Mouse (Mus musculus): ENCODE measurements around the gene Wfdc6a. TPM values are rescaled to one million over a fixed set of nuclear protein-coding genes. Genes with fewer than 3 reads are reported as not detected.

Wfdc6a gene
- total and polyA plus RNA-seq, 2 experiments = 0.11 TPM; not detected in 1

DNA sequence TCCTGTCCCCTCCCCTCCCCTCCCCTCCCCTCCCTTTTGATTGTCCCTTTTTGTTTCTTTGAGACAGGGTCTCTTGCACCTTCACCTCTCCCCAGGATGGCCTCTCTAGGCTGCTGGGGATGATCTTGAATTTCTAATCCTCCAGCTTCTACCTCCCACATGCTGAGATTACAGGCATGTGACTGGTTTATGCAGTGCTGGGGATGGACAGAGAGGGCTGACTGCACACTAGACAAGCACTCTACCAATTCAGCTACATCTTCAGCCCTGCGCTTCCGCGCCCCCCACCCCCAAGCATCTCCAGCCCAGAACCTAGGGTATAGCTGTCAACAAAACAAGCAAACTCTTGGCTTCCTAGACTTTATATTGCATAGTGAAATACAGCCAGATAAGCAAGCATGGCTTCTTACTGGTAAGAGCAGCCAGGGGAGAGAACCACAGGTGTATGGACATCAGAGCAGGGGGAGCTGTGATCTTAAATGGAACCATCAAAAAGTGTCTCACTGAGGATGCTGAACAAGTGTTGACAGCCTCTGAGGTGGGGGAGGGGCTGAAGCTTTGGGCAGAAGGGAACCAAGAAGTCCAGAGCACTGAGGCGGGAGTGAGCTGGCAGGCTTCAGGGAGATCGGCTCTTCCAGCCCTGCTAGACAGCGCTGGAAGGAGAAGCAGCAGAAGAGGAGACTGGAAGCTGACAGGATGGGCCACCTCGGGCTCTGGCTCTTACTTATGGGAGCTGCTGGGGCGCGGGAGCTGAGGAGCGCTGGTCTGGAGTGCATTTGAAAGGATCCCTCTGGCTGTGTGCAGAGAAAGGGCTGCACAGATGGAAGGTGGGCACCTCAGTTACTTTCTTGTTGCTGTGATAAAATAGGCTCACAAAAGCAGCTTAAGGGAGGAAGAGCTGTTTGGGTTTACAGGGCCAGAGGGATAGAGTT is 35.0 kb downstream of the Wfdc6a start:
- H3K4me3 ChIP-seq (ENCODE audit: insufficient read depth, low read depth, low read length) = no peak overlapping the region
- peaks cover 6% of the 10 kb centered on the region; the same call in 1 of the 2 replicates for H3K27me3 ChIP-seq (ENCODE audit: control insufficient read depth, insufficient read depth, low read length)
- H3K4me1 ChIP-seq (ENCODE audit: control insufficient read depth, insufficient read depth, low read length) = no peaks in the 10 kb centered on the region
- no peak overlapping the region for H3K27ac ChIP-seq (replicated peaks; ENCODE audit: insufficient read depth, low read depth, low read length)
- DNase-seq (ENCODE audit: extremely low read depth, low read depth, low spot score) = no peak
- TF ChIP-seq CTCF (IDR thresholded peaks at IDR 0.05; ENCODE audit: low read depth, low read length) = no peak
- TF ChIP-seq POLR2A (IDR thresholded peaks at IDR 0.05; ENCODE audit: extremely low read depth, insufficient read depth, low read length) = no peak
- H3K36me3 ChIP-seq (ENCODE audit: control insufficient read depth, insufficient read depth, low read length) = no peaks in the 10 kb centered on the region
- WGBS = 29% methylated on average over 10 of the region's 10 CpGs
- no peak overlapping the region for H3K9ac ChIP-seq (ENCODE audit: low read depth, low read length)
- H3K79me2 ChIP-seq (ENCODE audit: control insufficient read depth, insufficient read depth, low read length) = no peaks in the 10 kb centered on the region

GRCm38 (mm10) chr2:164549338-164549737 is 35.9 kb downstream of the Wfdc6a start:
- H3K9ac ChIP-seq (ENCODE audit: low read depth, low read length) = no peak overlapping the region
- no peak for TF ChIP-seq CTCF (IDR thresholded peaks at IDR 0.05; ENCODE audit: low read depth, low read length)
- no peak for TF ChIP-seq POLR2A (IDR thresholded peaks at IDR 0.05; ENCODE audit: extremely low read depth, insufficient read depth, low read length)
- DNase-seq (ENCODE audit: extremely low read depth, low read depth, low spot score) = no peak
- H3K27me3 ChIP-seq (ENCODE audit: control insufficient read depth, insufficient read depth, low read length) = peaks cover 6% of the 10 kb centered on the region; the same call in 1 of the 2 replicates
- no peaks in the 10 kb centered on the region for H3K79me2 ChIP-seq (ENCODE audit: control insufficient read depth, insufficient read depth, low read length)
- H3K27ac ChIP-seq (replicated peaks; ENCODE audit: insufficient read depth, low read depth, low read length) = no peak overlapping the region
- no peaks in the 10 kb centered on the region for H3K4me1 ChIP-seq (ENCODE audit: control insufficient read depth, insufficient read depth, low read length)
- H3K36me3 ChIP-seq (ENCODE audit: control insufficient read depth, insufficient read depth, low read length) = no peaks in the 10 kb centered on the region
- 40% methylated on average over 4 of the region's 4 CpGs for WGBS
- no peak overlapping the region for H3K4me3 ChIP-seq (ENCODE audit: insufficient read depth, low read depth, low read length)

- H3K79me2 ChIP-seq (ENCODE audit: control insufficient read depth, insufficient read depth, low read length) = no peaks in the 10 kb centered on the region
- DNase-seq (ENCODE audit: extremely low read depth, low read depth, low spot score) = no peak
- 40% methylated on average over 5 of the region's 5 CpGs for WGBS
- TF ChIP-seq CTCF (IDR thresholded peaks at IDR 0.05; ENCODE audit: low read depth, low read length) (no peak), POLR2A (IDR thresholded peaks at IDR 0.05; ENCODE audit: extremely low read depth, insufficient read depth, low read length) (no peak)
- no peaks in the 10 kb centered on the region for H3K36me3 ChIP-seq (ENCODE audit: control insufficient read depth, insufficient read depth, low read length)
- no peaks in the 10 kb centered on the region for H3K4me1 ChIP-seq (ENCODE audit: control insufficient read depth, insufficient read depth, low read length)
- no peak overlapping the region for H3K9ac ChIP-seq (ENCODE audit: low read depth, low read length)
- peaks cover 5% of the 10 kb centered on the region; the same call in 1 of the 2 replicates for H3K27me3 ChIP-seq (ENCODE audit: control insufficient read depth, insufficient read depth, low read length)
- H3K27ac ChIP-seq (replicated peaks; ENCODE audit: insufficient read depth, low read depth, low read length) = no peak overlapping the region
- no peak overlapping the region for H3K4me3 ChIP-seq (ENCODE audit: insufficient read depth, low read depth, low read length)
Measured at GRCm38 (mm10) chr2:164544454-164545097, 40.7 kb downstream of the Wfdc6a start.

- 78% methylated on average over 2 of the region's 2 CpGs for WGBS
- no peak for DNase-seq (ENCODE audit: extremely low read depth, low read depth, low spot score)
- H3K4me3 ChIP-seq (ENCODE audit: insufficient read depth, low read depth, low read length) = no peak overlapping the region
- no peaks in the 10 kb centered on the region for H3K4me1 ChIP-seq (ENCODE audit: control insufficient read depth, insufficient read depth, low read length)
- H3K9ac ChIP-seq (ENCODE audit: low read depth, low read length) = no peak overlapping the region
- H3K27me3 ChIP-seq (ENCODE audit: control insufficient read depth, insufficient read depth, low read length) = peaks cover 5% of the 10 kb centered on the region; the same call in 1 of the 2 replicates
- no peaks in the 10 kb centered on the region for H3K36me3 ChIP-seq (ENCODE audit: control insufficient read depth, insufficient read depth, low read length)
- TF ChIP-seq CTCF (IDR thresholded peaks at IDR 0.05; ENCODE audit: low read depth, low read length) (no peak), POLR2A (IDR thresholded peaks at IDR 0.05; ENCODE audit: extremely low read depth, insufficient read depth, low read length) (no peak)
- H3K27ac ChIP-seq (replicated peaks; ENCODE audit: insufficient read depth, low read depth, low read length) = no peak overlapping the region
- no peaks in the 10 kb centered on the region for H3K79me2 ChIP-seq (ENCODE audit: control insufficient read depth, insufficient read depth, low read length)
Measured at GRCm38 (mm10) chr2:164543745-164544144, 41.5 kb downstream of the Wfdc6a start.

DNA sequence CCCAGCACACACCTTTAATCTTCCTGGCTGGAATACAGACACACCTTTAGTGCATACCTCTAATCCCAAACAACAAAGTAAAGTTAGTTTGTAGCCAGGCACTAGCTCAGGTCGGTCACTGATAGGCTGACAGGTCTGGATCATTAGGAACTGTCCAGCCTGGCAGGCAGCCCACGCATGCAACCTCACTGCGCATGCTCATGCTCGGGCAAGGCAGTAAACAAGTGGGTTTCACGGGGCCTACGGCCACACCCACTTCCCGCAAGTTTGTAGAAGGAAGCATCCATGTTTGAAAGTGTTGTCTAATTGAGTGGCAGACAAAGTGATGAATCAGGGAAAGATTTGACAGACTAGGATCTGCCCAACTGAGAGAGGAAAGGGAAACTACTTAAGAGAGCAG is 42.6 kb downstream of the Wfdc6a start:
- H3K36me3 ChIP-seq (ENCODE audit: control insufficient read depth, insufficient read depth, low read length) = no peaks in the 10 kb centered on the region
- H3K79me2 ChIP-seq (ENCODE audit: control insufficient read depth, insufficient read depth, low read length) = no peaks in the 10 kb centered on the region
- no peak overlapping the region for H3K4me3 ChIP-seq (ENCODE audit: insufficient read depth, low read depth, low read length)
- 83% methylated on average over 7 of the region's 7 CpGs for WGBS
- DNase-seq (ENCODE audit: extremely low read depth, low read depth, low spot score) = no peak
- H3K9ac ChIP-seq (ENCODE audit: low read depth, low read length) = no peak overlapping the region
- no peak overlapping the region for H3K27ac ChIP-seq (replicated peaks; ENCODE audit: insufficient read depth, low read depth, low read length)
- TF ChIP-seq CTCF (IDR thresholded peaks at IDR 0.05; ENCODE audit: low read depth, low read length) (no peak), POLR2A (IDR thresholded peaks at IDR 0.05; ENCODE audit: extremely low read depth, insufficient read depth, low read length) (no peak)
- no peaks in the 10 kb centered on the region for H3K4me1 ChIP-seq (ENCODE audit: control insufficient read depth, insufficient read depth, low read length)
- H3K27me3 ChIP-seq (ENCODE audit: control insufficient read depth, insufficient read depth, low read length) = peaks cover 5% of the 10 kb centered on the region; the same call in 1 of the 2 replicates

Data from liver, adult 2 months (tissue).